Mouse (Mus musculus): ENCODE results near the gene Agl. TPM values are rescaled to one million over a fixed set of nuclear protein-coding genes. Genes with fewer than 3 reads are reported as not detected.

The Agl gene
- 5.7 and 6.2 TPM in 2 replicates for polyA plus RNA-seq (2021; fragmentation: Nextera tagmentation)
- long read RNA-seq, experiment 1, partial matches to known transcripts = 8 of 8 reads
- long read RNA-seq, experiment 1, other reads (novel, unspliced or antisense) = 0 of 8 reads
- long read RNA-seq, experiment 2, full-length matches to known transcripts = 15 of 26 reads
- long read RNA-seq, experiment 2, partial matches to known transcripts = 4 of 26 reads
- long read RNA-seq, experiment 2, other reads (novel, unspliced or antisense) = 7 of 26 reads

DNA sequence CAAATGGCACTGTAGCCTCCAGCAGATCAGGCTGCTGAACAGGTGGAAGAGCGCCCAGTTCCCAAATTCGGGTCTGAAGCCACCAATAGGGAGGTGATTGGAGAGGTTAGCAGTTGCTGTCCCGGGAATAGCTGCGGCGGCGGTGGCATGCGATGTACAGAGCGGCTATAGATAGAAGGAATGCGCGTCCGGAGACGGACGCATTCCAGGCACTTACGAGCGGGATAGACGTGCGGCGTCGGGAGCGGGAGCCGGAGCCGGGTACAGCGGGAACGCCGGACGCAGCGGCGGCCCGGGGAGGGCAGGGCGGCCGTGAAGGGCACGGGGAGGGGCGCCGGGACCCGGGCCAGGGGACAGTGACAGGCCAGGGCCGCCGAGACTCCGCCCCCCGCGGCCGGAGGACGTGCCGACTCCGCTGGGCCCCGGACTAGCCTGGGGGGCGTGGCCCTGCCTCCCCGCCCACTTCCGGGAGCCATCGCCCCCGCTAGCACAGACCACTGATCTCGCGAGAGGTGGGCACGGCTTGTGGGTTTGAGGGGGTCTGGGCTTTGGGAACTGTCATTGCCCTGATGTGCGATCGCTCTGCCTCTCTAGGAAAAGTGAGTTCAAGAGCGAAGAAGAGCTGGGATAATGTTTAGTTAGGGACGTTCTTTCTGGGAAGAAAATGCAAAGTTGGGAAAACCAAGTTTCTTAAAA, at the start of gene Agl:
TSS of gene Agl (minus strand) at position 356 of the 696 bp plus-strand sequence.

DNA sequence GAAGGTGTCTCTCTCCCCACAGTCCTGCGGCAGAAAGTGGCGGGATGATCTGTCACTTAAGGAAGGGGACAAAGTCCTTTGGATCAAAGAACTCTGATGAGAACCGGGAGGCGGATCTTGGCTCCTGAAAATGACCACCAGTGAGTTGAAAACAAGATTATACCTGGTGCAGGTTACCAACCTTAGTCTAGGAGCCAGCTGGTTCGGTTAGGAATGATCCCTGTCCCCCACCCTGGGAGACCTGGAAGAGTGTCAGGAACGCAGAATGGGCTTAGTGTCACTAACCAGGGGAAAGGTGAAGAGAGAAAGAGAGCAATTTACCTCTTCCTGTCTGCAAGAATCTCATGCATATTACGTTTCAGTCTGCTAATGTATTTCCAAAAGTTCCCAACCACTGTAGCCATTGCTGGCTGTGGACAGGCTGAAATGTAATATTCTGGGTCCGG, 95.5 kb downstream of the Agl start, which contains the start of gene Slc35a3:
TSS of gene Slc35a3 (minus strand) at position 396 of the 446 bp plus-strand sequence.

Other genes with a start within 250 kb of the Agl start
- gene Lrrc39, start 245.2 kb downstream of the Agl start, polyA plus RNA-seq (2021; fragmentation: Nextera tagmentation) = 0.14 TPM in 1 of 2 replicates, not detected in the other
- gene Sass6, start 213.2 kb downstream of the Agl start, polyA plus RNA-seq (2021; fragmentation: Nextera tagmentation) = 1.5 and 1.6 TPM in 2 replicates
- 3.4 and 5.2 TPM in 2 replicates for gene Trmt13, start 193.6 kb downstream of the Agl start, polyA plus RNA-seq (2021; fragmentation: Nextera tagmentation)
- gene Mfsd14a, start 145.5 kb downstream of the Agl start, polyA plus RNA-seq (2021; fragmentation: Nextera tagmentation) = 55.7 and 57.5 TPM in 2 replicates
- gene Gm43191, start 126.9 kb downstream of the Agl start, polyA plus RNA-seq (2021; fragmentation: Nextera tagmentation) = not detected in 2 replicates
- gene Slc35a3, start 95.3 kb downstream of the Agl start, polyA plus RNA-seq (2021; fragmentation: Nextera tagmentation) = 8.8 and 9.6 TPM in 2 replicates
- 0.93 and 2.3 TPM in 2 replicates for gene Frrs1, start 51.3 kb upstream of the Agl start, polyA plus RNA-seq (2021; fragmentation: Nextera tagmentation)
- not detected in 2 replicates for gene 4930455H04Rik, start 160.1 kb upstream of the Agl start, polyA plus RNA-seq (2021; fragmentation: Nextera tagmentation)
- gene Palmd, start 160.8 kb upstream of the Agl start, polyA plus RNA-seq (2021; fragmentation: Nextera tagmentation) = 14.7 and 14.8 TPM in 2 replicates